Comparison of ENCODE assay signal across 8 mouse cellular contexts in the genomic region with DNA sequence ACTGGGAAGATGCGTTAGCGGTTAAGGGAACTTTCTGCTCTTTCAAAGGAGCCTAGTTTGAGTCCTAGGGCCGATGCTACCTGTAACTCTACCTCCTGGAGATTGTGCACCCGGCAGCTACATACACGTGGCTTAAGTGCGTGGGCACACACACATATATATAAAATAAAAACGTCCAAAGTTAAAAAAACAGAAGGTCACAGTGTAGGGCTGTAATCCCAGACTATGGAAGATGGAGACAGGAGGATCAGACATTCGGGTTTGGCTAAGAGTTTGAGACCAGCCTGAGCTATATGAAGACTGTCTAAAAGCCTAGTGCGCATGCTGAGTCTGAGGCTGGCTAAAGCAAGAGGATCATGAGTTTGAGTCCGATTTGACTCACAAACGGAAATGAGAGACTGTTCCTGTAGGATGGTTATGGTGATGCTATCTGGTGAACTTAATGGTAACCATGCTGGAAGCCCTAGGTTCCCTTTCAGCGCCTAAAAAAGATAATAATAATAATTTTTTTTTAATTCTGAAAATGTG. TPM values are rescaled to one million over a fixed set of nuclear protein-coding genes. Genes with fewer than 3 reads are reported as not detected.
A peak's percentile ranks its signal among the peaks of the same experiment; 100 is the strongest.
DNase-seq lines count a peak whose midpoint lies in the region; ATAC-seq and TF ChIP-seq lines count a peak whose summit lies in the region.

No protein-coding gene starts in this region.

- ATAC-seq in lung, embryonic 14.5 days (ENCODE audit: insufficient read depth): no peak
- no peak for ATAC-seq in embryonic facial prominence, embryonic 14.5 days (ENCODE audit: low read depth)
- no peak for ATAC-seq in limb, embryonic 11.5 days (ENCODE audit: insufficient number of reproducible peaks, low FRiP score, low TSS enrichment, low read depth)

- WGBS in lung, embryonic 14.5 days: 11% methylated on average over 12 of the region's 12 CpGs
- WGBS in embryonic facial prominence, embryonic 14.5 days: 10% methylated on average over 12 of the region's 12 CpGs
- WGBS in limb, embryonic 11.5 days: 12% methylated on average over 12 of the region's 12 CpGs
- WGBS in small intestine, adult 2 months: 11% methylated on average over 12 of the region's 12 CpGs

- no peaks in the 10 kb centered on the region for H3K4me1 ChIP-seq in lung, embryonic 14.5 days (ENCODE audit: insufficient read depth)
- 0 out of 2 replicates have a peak, but pooled peaks cover 5% of the 10 kb centered on the region for H3K4me1 ChIP-seq in embryonic facial prominence, embryonic 14.5 days (ENCODE audit: control insufficient read depth, insufficient read depth, low read length)
- 0 out of 2 replicates have a peak, but pooled peaks cover 3% of the 10 kb centered on the region for H3K4me1 ChIP-seq in limb, embryonic 11.5 days (ENCODE audit: control insufficient read depth, insufficient read depth, low read length)
- peaks cover 7% of the 10 kb centered on the region; the same call in 1 of the 2 replicates for H3K4me1 ChIP-seq in small intestine, adult 2 months (ENCODE audit: control insufficient read depth, insufficient read depth, insufficient read length, low read length)

- no peak for TF ChIP-seq CTCF in lung, embryonic 14.5 days (IDR thresholded peaks at IDR 0.05; ENCODE audit: low read depth)
- TF ChIP-seq CTCF in small intestine, adult 2 months (IDR thresholded peaks at IDR 0.05; ENCODE audit: extremely low read depth, insufficient read length, insufficient replicate concordance, low read depth, low read length): no peak

- no peak for TF ChIP-seq POLR2A in small intestine, adult 2 months (IDR thresholded peaks at IDR 0.05; ENCODE audit: low read depth, low read length)

- peak overlapping the region; percentile 90 for H3K27ac ChIP-seq in lung, embryonic 14.5 days (ENCODE audit: low read depth)
- H3K27ac ChIP-seq in embryonic facial prominence, embryonic 14.5 days (replicated peaks; ENCODE audit: low read depth, low read length): peak overlapping the region; percentile 92
- H3K27ac ChIP-seq in limb, embryonic 11.5 days (replicated peaks; ENCODE audit: low read depth, low read length): peak overlapping the region; percentile 63
- peak overlapping the region; percentile 80 for H3K27ac ChIP-seq in small intestine, adult 2 months (ENCODE audit: insufficient read depth, low read depth, low read length)

- no peaks in the 10 kb centered on the region for H3K9me3 ChIP-seq in lung, embryonic 14.5 days (ENCODE audit: low read depth, low read length)
- H3K9me3 ChIP-seq in embryonic facial prominence, embryonic 14.5 days (ENCODE audit: control insufficient read depth, low read length): no peaks in the 10 kb centered on the region
- no peaks in the 10 kb centered on the region for H3K9me3 ChIP-seq in limb, embryonic 11.5 days (ENCODE audit: control insufficient read depth, low read length)

- peak; percentile 25 for DNase-seq in lung, embryonic 14.5 days
- DNase-seq in lung, postnatal 10 days: no peak
- no peak for DNase-seq in embryonic facial prominence, embryonic 14.5 days (ENCODE audit: low spot score)
- DNase-seq in limb, embryonic 11.5 days (ENCODE audit: low spot score): peak; percentile 26
- no peak for DNase-seq in spleen, postnatal 36 days (ENCODE audit: low spot score in 2 of 2)
- DNase-seq in frontal cortex, postnatal 25 days (ENCODE audit: low spot score in 2 of 2): no peak
- no peak for DNase-seq in cerebellum, adult 18-20 months

- H3K9ac ChIP-seq in lung, embryonic 14.5 days: peak overlapping the region; percentile 61
- H3K9ac ChIP-seq in embryonic facial prominence, embryonic 14.5 days (ENCODE audit: low read depth, low read length): peak overlapping the region; percentile 69
- H3K9ac ChIP-seq in limb, embryonic 11.5 days (ENCODE audit: low read length): peak overlapping the region; percentile 55

- H3K4me2 ChIP-seq in lung, embryonic 14.5 days: peak overlapping the region; percentile 73
- peak overlapping the region; percentile 71 for H3K4me2 ChIP-seq in embryonic facial prominence, embryonic 14.5 days (ENCODE audit: low read depth, low read length)
- H3K4me2 ChIP-seq in limb, embryonic 11.5 days (ENCODE audit: low read depth, severe bottlenecking): peak overlapping the region; percentile 65

- peaks cover 28% of the 10 kb centered on the region for H3K36me3 ChIP-seq in lung, embryonic 14.5 days (ENCODE audit: insufficient read depth)
- H3K36me3 ChIP-seq in embryonic facial prominence, embryonic 14.5 days (ENCODE audit: control insufficient read depth, insufficient read depth, low read length): peaks cover 29% of the 10 kb centered on the region
- H3K36me3 ChIP-seq in limb, embryonic 11.5 days (ENCODE audit: control insufficient read depth, insufficient read depth, low read length): peaks cover 12% of the 10 kb centered on the region; the same call in 1 of the 2 replicates
- peaks cover 25% of the 10 kb centered on the region for H3K36me3 ChIP-seq in small intestine, adult 2 months (ENCODE audit: control insufficient read depth, insufficient read depth, low read length)

- peak overlapping the region; percentile 97 for H3K4me3 ChIP-seq in lung, embryonic 14.5 days (ENCODE audit: low read depth, low read length)
- H3K4me3 ChIP-seq in embryonic facial prominence, embryonic 14.5 days (ENCODE audit: low read depth, low read length): peak overlapping the region; percentile 83
- H3K4me3 ChIP-seq in limb, embryonic 11.5 days (ENCODE audit: low read depth, low read length): peak overlapping the region; percentile 98
- peak overlapping the region; percentile 72 for H3K4me3 ChIP-seq in small intestine, adult 2 months (ENCODE audit: low read depth, low read length)

- no peaks in the 10 kb centered on the region for H3K27me3 ChIP-seq in lung, embryonic 14.5 days (ENCODE audit: insufficient read depth, low read length)
- H3K27me3 ChIP-seq in embryonic facial prominence, embryonic 14.5 days (replicated peaks; ENCODE audit: control insufficient read depth, insufficient read depth, low read length): no peaks in the 10 kb centered on the region
- no peaks in the 10 kb centered on the region for H3K27me3 ChIP-seq in limb, embryonic 11.5 days (ENCODE audit: control insufficient read depth, insufficient read depth, low read length)
- H3K27me3 ChIP-seq in small intestine, adult 2 months (ENCODE audit: control insufficient read depth, insufficient read depth, low read length): no peaks in the 10 kb centered on the region

RNA-seq across cellular contexts. Expression of gene Pnp, which starts 0.7 kb away (rescaled TPM):
- polyA plus RNA-seq in lung, embryonic 14.5 days (2014; fragmentation: Nextera tagmentation; extraction: Ambion mirVana): 64.4 and 67.0 TPM in 2 replicates
- polyA plus RNA-seq in embryonic facial prominence, embryonic 14.5 days (2014; fragmentation: Nextera tagmentation; extraction: Ambion mirVana): 51.5 and 51.7 TPM in 2 replicates
- 78.4 and 86.1 TPM in 2 replicates for polyA plus RNA-seq in limb, embryonic 11.5 days (2014; fragmentation: Nextera tagmentation; extraction: Ambion mirVana)
- 59.2 and 116 TPM in 2 replicates for polyA plus RNA-seq in small intestine, adult 2 months (2012; rRNA removed)

RNA-seq across cellular contexts. Expression of gene Pip4p1, which starts 0.9 kb away (rescaled TPM):
- polyA plus RNA-seq in lung, embryonic 14.5 days (2014; fragmentation: Nextera tagmentation; extraction: Ambion mirVana): 45.6 and 47.1 TPM in 2 replicates
- 42.0 and 54.8 TPM in 2 replicates for polyA plus RNA-seq in embryonic facial prominence, embryonic 14.5 days (2014; fragmentation: Nextera tagmentation; extraction: Ambion mirVana)
- 47.3 and 52.8 TPM in 2 replicates for polyA plus RNA-seq in limb, embryonic 11.5 days (2014; fragmentation: Nextera tagmentation; extraction: Ambion mirVana)
- 50.9 and 93.1 TPM in 2 replicates for polyA plus RNA-seq in small intestine, adult 2 months (2012; rRNA removed)

RNA-seq across cellular contexts. Expression of gene Apex1, which starts 6.8 kb away (rescaled TPM):
- 272 and 273 TPM in 2 replicates for polyA plus RNA-seq in lung, embryonic 14.5 days (2014; fragmentation: Nextera tagmentation; extraction: Ambion mirVana)
- polyA plus RNA-seq in embryonic facial prominence, embryonic 14.5 days (2014; fragmentation: Nextera tagmentation; extraction: Ambion mirVana): 177 and 204 TPM in 2 replicates
- 447 and 466 TPM in 2 replicates for polyA plus RNA-seq in limb, embryonic 11.5 days (2014; fragmentation: Nextera tagmentation; extraction: Ambion mirVana)
- polyA plus RNA-seq in small intestine, adult 2 months (2012; rRNA removed): 9.6 and 20.0 TPM in 2 replicates

RNA-seq across cellular contexts. Expression of gene Osgep, which starts 6.9 kb away (rescaled TPM):
- 164 and 183 TPM in 2 replicates for polyA plus RNA-seq in lung, embryonic 14.5 days (2014; fragmentation: Nextera tagmentation; extraction: Ambion mirVana)
- 138 and 153 TPM in 2 replicates for polyA plus RNA-seq in embryonic facial prominence, embryonic 14.5 days (2014; fragmentation: Nextera tagmentation; extraction: Ambion mirVana)
- 173 and 186 TPM in 2 replicates for polyA plus RNA-seq in limb, embryonic 11.5 days (2014; fragmentation: Nextera tagmentation; extraction: Ambion mirVana)
- 65.0 and 97.3 TPM in 2 replicates for polyA plus RNA-seq in small intestine, adult 2 months (2012; rRNA removed)

RNA-seq across cellular contexts. Expression of gene Gm49342, which starts 12.8 kb away (rescaled TPM):
- not detected in 2 replicates for polyA plus RNA-seq in lung, embryonic 14.5 days (2014; fragmentation: Nextera tagmentation; extraction: Ambion mirVana)
- not detected in 2 replicates for polyA plus RNA-seq in embryonic facial prominence, embryonic 14.5 days (2014; fragmentation: Nextera tagmentation; extraction: Ambion mirVana)
- polyA plus RNA-seq in limb, embryonic 11.5 days (2014; fragmentation: Nextera tagmentation; extraction: Ambion mirVana): not detected in 2 replicates
- polyA plus RNA-seq in small intestine, adult 2 months (2012; rRNA removed): not detected in 2 replicates

Comparison
In these comparisons a context has a peak if more than half of its experiments do, and no peak if none do; other contexts are left out.
1. DNase-seq: peak in lung, embryonic 14.5 days (single experiment) and limb, embryonic 11.5 days (single experiment); none in lung, postnatal 10 days (single experiment), embryonic facial prominence, embryonic 14.5 days (single experiment), spleen, postnatal 36 days (0 of 2), frontal cortex, postnatal 25 days (0 of 2) and cerebellum, adult 18-20 months (0 of 2).
2. Peak in every context shown above with its lines, with median percentiles within 50 percentile points of each other: H3K27ac ChIP-seq, H3K4me2 ChIP-seq, H3K4me3 ChIP-seq and H3K9ac ChIP-seq.